Mouse (Mus musculus) hindbrain, embryonic 15.5 days (tissue): ENCODE measurements around the gene Acsm4. TPM values are rescaled to one million over a fixed set of nuclear protein-coding genes. Genes with fewer than 3 reads are reported as not detected.

Experiments used
- ATAC-seq: fragments of 200-750 bp; cut with Nextera tagmentation; 2 replicates; pipeline ENCODE4 v1.8.0; 2017; ENCODE audit warnings: low read depth, moderate number of reproducible peaks, moderate TSS enrichment; ENCODE audit not compliant: low FRiP score
- H3K27ac ChIP-seq: fragments of 300-500 bp; sonication (generic); replicated peaks from 2 replicates; pipeline ENCODE4 v1.5.1; 2015; ENCODE audit warnings: mild to moderate bottlenecking, inconsistent platforms
- H3K27me3 ChIP-seq: fragments of 300-500 bp; sonication (generic); 2 replicates; pipeline ENCODE4 v1.6.1; 2015; ENCODE audit warnings: control low read depth, inconsistent platforms
- H3K36me3 ChIP-seq: fragments of 300-500 bp; sonication (generic); 2 replicates; pipeline ENCODE4 v1.6.1; 2015; ENCODE audit warnings: control low read depth, inconsistent platforms
- H3K4me1 ChIP-seq: fragments of 300-500 bp; sonication (generic); replicated peaks from 2 replicates; pipeline ENCODE4 v1.6.1; 2015; ENCODE audit warnings: control low read depth, inconsistent platforms
- H3K4me2 ChIP-seq: fragments of 300-500 bp; sonication (generic); 2 replicates; pipeline ENCODE4 v1.6.1; 2015; ENCODE audit warnings: moderate library complexity, mild to moderate bottlenecking, inconsistent platforms
- H3K4me3 ChIP-seq: fragments of 300-500 bp; sonication (generic); 2 replicates; pipeline ENCODE4 v1.5.1; 2015; ENCODE audit warnings: mild to moderate bottlenecking, inconsistent platforms
- H3K9ac ChIP-seq: fragments of 300-500 bp; sonication (generic); 2 replicates; pipeline ENCODE4 v1.6.1; 2015; ENCODE audit warnings: inconsistent platforms
- H3K9me3 ChIP-seq: fragments of 300-500 bp; sonication (generic); 2 replicates; pipeline ENCODE4 v1.6.1; 2016; ENCODE audit warnings: control low read depth, inconsistent platforms
- WGBS: fragments of 180-500 bp; shearing (Covaris S2); methylation state at CpG from one replicate; pipeline ENCODE4 v1.1.7; 2015; 5-methylcytosine and 5-hydroxymethylcytosine counted together
- polyA plus RNA-seq: library from polyadenylated mRNA; unstranded; fragments of >200 nt; fragmentation: Nextera tagmentation; extraction: Ambion mirVana; gene quantifications from 2 replicates; pipeline ENCODE4 v1.2.1, GENCODE M21; 2015

The Acsm4 gene
- not detected in 2 replicates for polyA plus RNA-seq

- WGBS = 83% methylated on average over 5 of the region's 5 CpGs
- no peak within 1 kb of the TSS for H3K4me2 ChIP-seq
- no peak within 1 kb of the TSS for H3K4me3 ChIP-seq
- H3K27me3 ChIP-seq = no peaks in the 10 kb centered on the region
- H3K9ac ChIP-seq = no peak within 1 kb of the TSS
- H3K27ac ChIP-seq = no peak within 1 kb of the TSS
- no peaks in the 10 kb centered on the region for H3K4me1 ChIP-seq
- no peaks in the 10 kb centered on the region for H3K36me3 ChIP-seq
- no peak for ATAC-seq
- H3K9me3 ChIP-seq = no peaks in the 10 kb centered on the region
Measured at GRCm38 (mm10) chr7:119689726-119690125, at the start of gene Acsm4. TSS of gene Acsm4 (plus strand) at chr7:119690026.

- Histone ChIP-seq H3K4me1 (no peaks in the 10 kb centered on the region), H3K36me3 (no peaks in the 10 kb centered on the region), H3K9me3 (no peaks in the 10 kb centered on the region), H3K4me3 (no peak overlapping the region), H3K4me2 (no peak overlapping the region), H3K9ac (no peak overlapping the region), H3K27ac (no peak overlapping the region), H3K27me3 (no peaks in the 10 kb centered on the region)
- WGBS = 87% methylated on average over 5 of the region's 5 CpGs
- ATAC-seq = no peak
Measured at GRCm38 (mm10) chr7:119642307-119642706, 47.5 kb upstream of the Acsm4 start.

GRCm38 (mm10) chr7:119667893-119668292 is 21.9 kb upstream of the Acsm4 start:
- no peak for ATAC-seq
- Histone ChIP-seq H3K4me2 (no peak overlapping the region), H3K4me3 (no peak overlapping the region), H3K27me3 (no peaks in the 10 kb centered on the region), H3K4me1 (no peaks in the 10 kb centered on the region), H3K27ac (no peak overlapping the region), H3K36me3 (no peaks in the 10 kb centered on the region), H3K9ac (no peak overlapping the region), H3K9me3 (no peaks in the 10 kb centered on the region)
- 90% methylated on average over 3 of the region's 3 CpGs for WGBS

- WGBS = 80% methylated on average over 5 of the region's 5 CpGs
- no peak for ATAC-seq
Measured at GRCm38 (mm10) chr7:119670395-119670794, 19.4 kb upstream of the Acsm4 start.

GRCm38 (mm10) chr7:119670925-119671324 is 18.9 kb upstream of the Acsm4 start:
- no peak overlapping the region for H3K4me3 ChIP-seq
- H3K4me1 ChIP-seq = no peaks in the 10 kb centered on the region
- no peaks in the 10 kb centered on the region for H3K36me3 ChIP-seq
- WGBS = 43% methylated on average over 6 of the region's 6 CpGs
- no peaks in the 10 kb centered on the region for H3K27me3 ChIP-seq
- H3K4me2 ChIP-seq = no peak overlapping the region
- no peaks in the 10 kb centered on the region for H3K9me3 ChIP-seq
- no peak overlapping the region for H3K9ac ChIP-seq
- no peak for ATAC-seq
- H3K27ac ChIP-seq = no peak overlapping the region

More at GRCm38 (mm10) chr7:119670395-119670794, 19.4 kb upstream of the Acsm4 start:
- H3K9ac ChIP-seq = no peak overlapping the region
- H3K4me1 ChIP-seq = no peaks in the 10 kb centered on the region
- H3K36me3 ChIP-seq = no peaks in the 10 kb centered on the region
- no peaks in the 10 kb centered on the region for H3K9me3 ChIP-seq
- H3K27me3 ChIP-seq = no peaks in the 10 kb centered on the region
- H3K27ac ChIP-seq = no peak overlapping the region
- no peak overlapping the region for H3K4me2 ChIP-seq
- H3K4me3 ChIP-seq = no peak overlapping the region

- no peak overlapping the region for H3K4me3 ChIP-seq
- H3K9ac ChIP-seq = no peak overlapping the region
- WGBS = 20% methylated on average over 6 of the region's 6 CpGs
- no peak overlapping the region for H3K27ac ChIP-seq
- no peaks in the 10 kb centered on the region for H3K4me1 ChIP-seq
- no peaks in the 10 kb centered on the region for H3K9me3 ChIP-seq
- H3K4me2 ChIP-seq = no peak overlapping the region
- H3K27me3 ChIP-seq = no peaks in the 10 kb centered on the region
- H3K36me3 ChIP-seq = no peaks in the 10 kb centered on the region
- 0 out of 2 replicates have a peak, but pooled peaks have one; percentile 45 for ATAC-seq
Measured at GRCm38 (mm10) chr7:119673465-119673864, 16.4 kb upstream of the Acsm4 start.

GRCm38 (mm10) chr7:119680107-119680506 is 9.7 kb upstream of the Acsm4 start:
- Histone ChIP-seq H3K9ac (no peak overlapping the region), H3K36me3 (no peaks in the 10 kb centered on the region), H3K4me2 (no peak overlapping the region), H3K4me3 (no peak overlapping the region), H3K27ac (no peak overlapping the region), H3K4me1 (no peaks in the 10 kb centered on the region), H3K9me3 (no peaks in the 10 kb centered on the region), H3K27me3 (no peaks in the 10 kb centered on the region)
- ATAC-seq = no peak
- 74% methylated on average over 8 of the region's 8 CpGs for WGBS

GRCm38 (mm10) chr7:119682699-119683098 is 7.1 kb upstream of the Acsm4 start:
- WGBS = 75% methylated on average over 4 of the region's 4 CpGs
- Histone ChIP-seq H3K36me3 (no peaks in the 10 kb centered on the region), H3K9me3 (no peaks in the 10 kb centered on the region), H3K4me3 (no peak overlapping the region), H3K4me1 (no peaks in the 10 kb centered on the region), H3K9ac (no peak overlapping the region), H3K27ac (no peak overlapping the region), H3K27me3 (no peaks in the 10 kb centered on the region), H3K4me2 (no peak overlapping the region)
- ATAC-seq = no peak

GRCm38 (mm10) chr7:119692302-119692701 is 2.5 kb downstream of the Acsm4 start:
- 93% methylated on average over 4 of the region's 4 CpGs for WGBS
- Histone ChIP-seq H3K4me3 (no peak overlapping the region), H3K9ac (no peak overlapping the region), H3K27me3 (no peaks in the 10 kb centered on the region), H3K9me3 (no peaks in the 10 kb centered on the region), H3K4me2 (no peak overlapping the region), H3K4me1 (no peaks in the 10 kb centered on the region), H3K36me3 (no peaks in the 10 kb centered on the region), H3K27ac (no peak overlapping the region)
- no peak for ATAC-seq

GRCm38 (mm10) chr7:119694926-119695325 is 5.1 kb downstream of the Acsm4 start:
- no peak overlapping the region for H3K4me2 ChIP-seq
- no peak for ATAC-seq

GRCm38 (mm10) chr7:119714111-119714510 is 24.3 kb downstream of the Acsm4 start:
- Histone ChIP-seq H3K36me3 (peaks cover 34% of the 10 kb centered on the region), H3K4me3 (no peak overlapping the region), H3K27me3 (no peaks in the 10 kb centered on the region), H3K4me2 (no peak overlapping the region), H3K4me1 (peaks cover 5% of the 10 kb centered on the region; the same call in 1 of the 2 replicates), H3K9me3 (no peaks in the 10 kb centered on the region), H3K9ac (no peak overlapping the region), H3K27ac (no peak overlapping the region)
- 95% methylated on average over 7 of the region's 7 CpGs for WGBS
- no peak for ATAC-seq

More at GRCm38 (mm10) chr7:119694926-119695325, 5.1 kb downstream of the Acsm4 start:
- no peaks in the 10 kb centered on the region for H3K36me3 ChIP-seq
- no peak overlapping the region for H3K9ac ChIP-seq
- 96% methylated on average over 1 of the region's 1 CpGs for WGBS
- H3K27me3 ChIP-seq = no peaks in the 10 kb centered on the region
- H3K4me1 ChIP-seq = no peaks in the 10 kb centered on the region
- no peak overlapping the region for H3K4me3 ChIP-seq
- H3K27ac ChIP-seq = no peak overlapping the region
- no peaks in the 10 kb centered on the region for H3K9me3 ChIP-seq

GRCm38 (mm10) chr7:119720253-119720946 is 30.6 kb downstream of the Acsm4 start, which contains the start of gene Thumpd1:
TSS of gene Thumpd1 (minus strand) at chr7:119720798.
- H3K27ac ChIP-seq = peak within 1 kb of the TSS; percentile 78
- ATAC-seq = peak; percentile 97
- H3K9me3 ChIP-seq = no peaks in the 10 kb centered on the region
- H3K4me3 ChIP-seq = peak within 1 kb of the TSS; percentile 68
- WGBS = under 1% methylated on average over 60 of the region's 60 CpGs
- peak within 1 kb of the TSS; percentile 71 for H3K4me2 ChIP-seq
- H3K9ac ChIP-seq = peak within 1 kb of the TSS; percentile 70
- H3K27me3 ChIP-seq = no peaks in the 10 kb centered on the region
- H3K36me3 ChIP-seq = peaks cover 31% of the 10 kb centered on the region
- H3K4me1 ChIP-seq = peaks cover 18% of the 10 kb centered on the region
